Mouse (Mus musculus): Measurements from ENCODE around the gene Ttll3.

Gene Ttll3

DNA sequence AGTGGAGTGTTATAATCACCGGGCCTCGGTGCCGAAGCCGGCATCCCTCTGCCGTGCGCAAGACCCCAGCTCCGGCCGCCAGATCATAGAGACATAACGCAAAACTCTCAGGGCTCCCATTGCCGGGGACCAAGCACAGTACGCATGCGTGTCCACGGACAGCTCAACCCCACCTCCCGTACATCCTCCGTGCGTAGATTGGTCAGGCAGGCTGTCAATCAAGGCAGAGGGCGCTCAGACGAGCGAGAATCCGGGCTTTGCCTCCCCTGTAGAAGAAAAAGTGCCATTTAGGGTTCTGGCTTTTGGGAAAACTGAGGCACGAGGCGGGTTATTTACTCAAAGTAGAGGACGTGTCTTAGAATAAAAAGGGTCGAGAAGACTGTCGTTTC, 30.1 kb downstream of the Ttll3 start, which contains the start of gene Rpusd3:
Rpusd3 (minus strand) TSS at position 142 of the 389 bp plus-strand sequence.
- peak; percentile 95 for DNase-seq (ENCODE audit: extremely low spot score)

DNA sequence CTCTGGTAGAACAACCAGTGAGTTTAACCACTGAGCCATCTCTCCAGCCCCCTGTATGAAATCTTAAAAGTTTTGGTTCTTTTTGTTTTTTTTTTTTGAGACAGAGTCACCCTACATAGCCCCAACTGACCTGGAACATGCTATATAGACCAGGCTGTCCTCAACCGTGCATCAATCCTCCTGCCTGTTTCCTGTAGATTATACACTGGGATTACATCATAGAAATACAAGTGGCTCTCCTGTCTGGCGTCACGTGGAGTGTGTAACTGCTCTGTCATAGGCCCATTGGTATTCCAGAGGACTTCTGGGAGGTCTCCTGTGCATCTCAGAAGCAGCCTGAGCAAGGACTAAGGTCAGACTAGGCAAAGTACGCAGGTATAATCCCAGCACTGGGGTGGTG, 33.9 kb downstream of the Ttll3 start:
- DNase-seq (ENCODE audit: extremely low spot score), result no peak

GRCm38 (mm10) chr6:113424187-113424586, 35.1 kb downstream of the Ttll3 start:
- no peak for DNase-seq (ENCODE audit: extremely low spot score)

GRCm38 (mm10) chr6:113426696-113427095, 37.6 kb downstream of the Ttll3 start:
- DNase-seq (ENCODE audit: extremely low spot score), result no peak

DNA sequence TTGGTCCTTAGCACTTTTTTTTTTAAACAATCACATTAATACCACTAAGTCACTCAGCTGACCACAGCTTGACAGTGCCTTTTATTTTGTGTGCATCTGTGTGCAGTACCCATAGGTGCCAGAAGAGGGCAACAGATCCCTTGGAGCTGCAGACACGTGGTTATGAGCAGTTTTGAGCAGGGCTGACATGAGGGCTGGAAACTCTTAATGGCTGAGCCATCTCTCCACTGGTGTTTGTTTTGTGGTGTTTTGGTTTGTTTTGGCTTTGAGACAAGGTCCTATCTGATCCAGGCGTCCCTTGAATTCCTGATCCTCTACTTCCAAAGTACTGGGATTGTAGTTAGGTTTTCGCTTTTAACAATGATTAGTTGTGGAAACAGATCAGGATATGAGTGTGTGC, 38.3 kb downstream of the Ttll3 start:
- DNase-seq (ENCODE audit: extremely low spot score), result peak; percentile 40

- DNase-seq (ENCODE audit: extremely low spot score), result no peak
Observed at GRCm38 (mm10) chr6:113428006-113428405, 38.9 kb downstream of the Ttll3 start.

- no peak for DNase-seq (ENCODE audit: extremely low spot score)
Observed at GRCm38 (mm10) chr6:113429965-113430364, 40.9 kb downstream of the Ttll3 start.

DNA sequence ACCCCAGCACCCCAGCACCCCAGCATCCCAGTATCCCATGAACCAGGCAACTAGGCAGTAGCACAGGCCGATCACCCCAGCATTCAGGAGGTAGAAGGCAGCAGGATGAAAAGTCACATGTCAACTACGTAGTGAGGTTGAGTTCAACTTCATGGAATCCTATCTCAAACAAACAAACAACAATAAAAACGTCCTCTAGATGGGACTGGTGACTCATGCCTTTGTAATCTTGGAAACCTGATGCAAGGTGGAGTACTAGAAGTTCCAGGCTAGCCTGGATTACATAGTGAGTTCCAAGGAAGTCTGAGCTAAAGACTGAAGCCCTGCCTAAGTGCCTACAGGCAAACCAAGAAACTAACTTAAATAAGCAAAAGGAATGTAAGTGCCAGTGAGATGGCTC, 41.8 kb downstream of the Ttll3 start:
- DNase-seq (ENCODE audit: extremely low spot score), result no peak

GRCm38 (mm10) chr6:113431801-113432200, 42.7 kb downstream of the Ttll3 start:
- no peak for DNase-seq (ENCODE audit: extremely low spot score)

GRCm38 (mm10) chr6:113433661-113434060, 44.6 kb downstream of the Ttll3 start:
- DNase-seq (ENCODE audit: extremely low spot score), result no peak

- DNase-seq (ENCODE audit: extremely low spot score), result no peak
Observed at GRCm38 (mm10) chr6:113434691-113435090, 45.6 kb downstream of the Ttll3 start.

DNA sequence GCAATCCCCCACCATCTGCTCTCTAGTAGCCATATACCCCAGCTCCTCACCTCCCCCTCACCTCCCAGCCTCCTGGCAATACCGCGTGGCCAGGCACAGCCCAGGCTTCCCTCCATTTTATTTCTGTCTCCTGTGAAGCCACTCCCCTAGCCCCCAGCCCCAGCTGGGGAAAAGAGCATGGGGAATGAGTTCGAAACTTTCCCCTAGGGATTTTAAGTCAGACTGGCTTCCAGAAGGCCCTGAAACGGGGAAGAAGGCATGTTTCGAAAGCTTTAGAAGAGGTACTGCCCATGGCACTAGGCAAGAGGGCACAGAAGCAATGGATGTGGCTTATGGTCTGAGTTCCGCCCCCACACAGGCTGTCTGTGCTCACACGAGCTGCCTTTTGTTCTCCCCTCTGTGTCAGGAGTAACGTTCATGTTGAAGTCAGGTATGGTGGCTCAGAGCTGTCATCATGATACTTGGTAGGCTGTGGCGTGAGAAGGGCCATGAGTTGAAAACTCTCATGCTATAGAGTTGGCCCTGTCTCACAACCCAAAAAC, 46.7 kb downstream of the Ttll3 start, which contains the start of gene Cidec:
Cidec (minus strand) TSS at position 97 of the 542 bp plus-strand sequence.
- no peak for DNase-seq (ENCODE audit: extremely low spot score)

GRCm38 (mm10) chr6:113437135-113437534, 48.1 kb downstream of the Ttll3 start:
- no peak for DNase-seq (ENCODE audit: extremely low spot score)

DNA sequence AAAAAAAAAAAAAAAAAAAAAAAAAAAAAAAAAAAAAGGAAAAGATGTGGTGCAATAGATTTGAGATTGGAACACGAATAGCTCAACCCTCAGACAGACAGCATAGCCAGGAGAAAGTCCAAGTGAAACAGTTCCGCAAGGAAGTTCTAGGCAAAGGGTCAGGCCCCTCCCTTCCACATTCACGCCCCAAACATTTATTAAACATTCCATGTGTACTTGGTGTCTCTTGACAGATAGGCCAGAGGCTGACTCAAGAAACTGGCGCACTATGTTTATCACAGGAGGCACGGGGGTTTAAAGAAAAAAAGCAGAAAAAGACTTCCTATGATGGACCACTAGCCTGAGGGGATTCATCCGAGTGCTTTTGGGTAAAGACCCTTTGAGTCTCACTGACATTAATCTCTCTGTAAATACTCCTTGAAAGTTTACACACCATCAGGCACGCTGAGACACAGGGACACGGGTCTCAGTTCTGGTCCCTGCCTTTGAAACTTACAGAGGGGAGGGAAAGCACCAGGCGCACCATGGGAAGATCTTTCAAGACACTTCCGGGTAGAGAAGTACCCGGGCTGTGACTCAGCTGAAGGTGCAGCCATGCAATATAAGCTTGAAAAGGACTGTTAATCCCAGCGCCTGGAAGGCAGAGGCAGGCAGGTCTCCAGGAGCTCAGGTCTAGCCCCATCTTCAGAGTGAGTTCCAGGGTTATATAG, 49.8 kb downstream of the Ttll3 start:
- DNase-seq (ENCODE audit: extremely low spot score), result no peak

- no peak for DNase-seq (ENCODE audit: extremely low spot score)
Observed at GRCm38 (mm10) chr6:113440686-113441085, 51.6 kb downstream of the Ttll3 start.

DNA sequence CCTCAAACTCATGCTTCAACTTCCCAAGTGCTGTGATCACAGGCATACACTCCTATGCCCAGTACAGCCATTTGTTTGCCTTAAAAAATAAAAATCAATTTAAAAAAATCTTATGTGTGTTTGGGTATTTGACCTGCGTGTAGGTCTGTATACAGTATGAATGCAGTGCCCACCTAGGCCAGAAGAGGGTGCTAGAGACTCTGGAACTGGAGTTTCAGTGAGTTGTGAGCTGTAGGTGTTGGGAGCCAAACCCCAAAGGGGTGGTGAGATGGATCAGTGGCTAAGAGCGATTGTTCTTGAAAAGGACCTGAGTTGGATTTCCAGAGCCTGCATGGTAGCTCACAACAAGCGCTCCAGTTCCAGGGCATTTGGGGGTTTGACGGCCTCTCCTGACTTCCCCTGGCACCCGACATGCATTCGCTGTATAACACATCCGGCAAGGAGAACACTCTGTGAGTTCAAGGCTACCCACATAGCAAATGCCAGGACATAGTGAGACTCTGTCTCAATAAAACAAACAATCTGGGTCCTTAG, 52.2 kb downstream of the Ttll3 start:
- DNase-seq (ENCODE audit: extremely low spot score), result peak; percentile 78

DNA sequence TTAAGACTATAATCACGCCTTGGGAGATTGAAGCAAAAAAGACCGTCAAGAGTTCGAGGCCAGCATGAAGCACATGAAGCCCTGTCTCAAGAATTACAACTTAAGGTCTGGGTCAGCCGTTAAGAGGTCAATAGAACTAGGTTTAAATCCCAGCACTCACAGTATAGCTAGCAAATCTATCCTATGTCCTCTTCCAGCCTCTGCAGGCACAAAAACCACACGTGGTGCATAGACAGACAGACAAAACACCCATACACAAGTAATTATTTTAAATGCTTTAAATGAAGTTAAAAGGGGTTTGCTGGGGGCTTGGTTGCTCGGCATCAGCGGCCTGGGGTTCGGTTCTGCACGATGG, 53.0 kb downstream of the Ttll3 start:
- DNase-seq (ENCODE audit: extremely low spot score), result no peak

GRCm38 (mm10) chr6:113442442-113443090, 53.5 kb downstream of the Ttll3 start, which contains the start of gene Jagn1:
Jagn1 (plus strand) TSS chr6:113442569.
- DNase-seq (ENCODE audit: extremely low spot score), result peak; percentile 96

DNA sequence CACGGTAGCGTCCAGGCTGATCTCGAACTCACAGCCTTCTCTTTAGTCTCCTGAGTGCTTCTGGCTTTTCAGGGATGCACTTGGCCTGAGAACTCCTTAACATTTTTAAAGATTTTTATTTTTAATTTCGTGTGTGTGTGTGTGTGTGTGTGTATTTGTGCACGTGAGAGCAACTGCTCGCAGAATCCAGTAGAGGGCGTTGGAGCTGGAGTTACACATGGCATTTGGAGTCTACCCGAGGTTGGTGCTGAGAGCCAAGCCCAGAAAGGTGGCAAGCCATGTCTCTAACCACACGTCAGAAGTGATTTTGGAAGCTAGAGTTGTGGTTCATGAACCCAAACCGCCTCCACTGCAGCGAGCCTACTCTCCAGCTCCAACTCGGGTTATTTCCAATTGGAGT, 54.0 kb downstream of the Ttll3 start:
- peak; percentile 9 for DNase-seq (ENCODE audit: extremely low spot score)

DNA sequence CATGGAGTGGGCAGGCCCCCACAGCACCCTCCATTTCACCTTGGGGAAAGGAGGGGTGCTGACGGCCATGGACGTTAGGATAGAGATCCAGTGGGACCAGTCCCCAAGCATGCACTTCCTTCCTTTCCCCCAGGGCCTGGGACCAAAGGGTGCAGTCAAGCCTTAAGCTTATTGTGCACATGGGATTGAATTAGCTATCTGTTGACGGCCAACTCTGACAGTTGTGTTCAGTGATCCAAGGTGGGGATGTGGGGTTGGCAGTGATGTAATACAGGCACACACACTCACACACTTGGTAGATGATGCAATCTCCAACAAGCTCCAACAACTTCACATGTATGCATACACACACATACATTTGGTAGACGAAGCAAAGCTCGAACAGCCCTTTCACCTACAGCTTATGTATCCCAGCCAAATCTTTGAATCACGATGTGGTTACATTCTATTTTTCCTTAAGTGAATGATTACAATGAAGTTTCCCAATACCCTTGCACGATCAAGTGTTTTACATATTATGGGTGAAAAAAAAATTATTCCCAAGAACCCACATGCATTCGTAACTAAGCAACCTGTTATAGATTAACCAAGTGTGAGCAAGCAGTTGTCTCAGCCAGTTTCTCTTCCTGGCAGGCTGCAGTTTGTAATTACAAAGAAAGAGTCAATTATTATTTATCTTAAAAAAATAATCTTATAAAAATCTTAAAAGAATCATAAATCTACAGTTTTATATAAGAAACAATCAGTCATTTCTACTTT, 55.3 kb downstream of the Ttll3 start:
- no peak for DNase-seq (ENCODE audit: extremely low spot score)

GRCm38 (mm10) chr6:113447639-113448038, 58.6 kb downstream of the Ttll3 start:
- DNase-seq (ENCODE audit: extremely low spot score), result no peak

DNA sequence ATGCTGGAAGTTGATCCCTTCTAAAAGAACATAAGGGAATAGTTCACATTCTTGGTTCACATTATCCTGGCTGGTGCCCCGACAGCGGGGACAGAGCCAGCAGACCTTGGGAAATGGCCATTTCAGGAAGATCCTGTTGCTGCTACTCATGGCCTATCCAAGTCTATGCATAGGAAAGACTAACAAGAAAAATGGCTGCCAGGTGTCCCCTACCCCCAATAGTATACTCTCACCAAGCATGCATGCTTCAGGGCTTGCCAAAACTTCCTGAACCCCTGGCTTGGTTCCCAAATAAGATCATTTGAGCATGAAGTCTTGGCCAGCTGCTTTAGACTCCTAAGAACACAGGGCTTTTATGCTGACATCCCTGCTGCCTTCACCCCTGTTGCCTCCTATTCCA, 62.8 kb downstream of the Ttll3 start:
- DNase-seq (ENCODE audit: extremely low spot score), result no peak
